Mouse (Mus musculus) C2C12 (cell line): ENCODE measurements around the gene Ptgds.

Experiments
- CTCF ChIP-seq: IDR thresholded peaks from one replicate; pipeline ENCODE4 v1.5.1; 2011; ENCODE audit not compliant: control insufficient read depth, insufficient read depth, insufficient read length
- MYOD1 ChIP-seq: IDR thresholded peaks from one replicate; pipeline ENCODE4 v1.6.1; 2011; ENCODE audit warnings: low read depth; ENCODE audit not compliant: control insufficient read depth, insufficient read length
- MYOG ChIP-seq: IDR thresholded peaks from one replicate; pipeline ENCODE4 v1.6.1; 2011; ENCODE audit not compliant: control insufficient read depth, insufficient read length; ENCODE audit errors: extremely low read depth
- USF1 ChIP-seq: IDR thresholded peaks from one replicate; pipeline ENCODE4 v1.6.1; 2011; ENCODE audit warnings: low read depth, mild to moderate bottlenecking, control low read depth, moderate library complexity

DNA sequence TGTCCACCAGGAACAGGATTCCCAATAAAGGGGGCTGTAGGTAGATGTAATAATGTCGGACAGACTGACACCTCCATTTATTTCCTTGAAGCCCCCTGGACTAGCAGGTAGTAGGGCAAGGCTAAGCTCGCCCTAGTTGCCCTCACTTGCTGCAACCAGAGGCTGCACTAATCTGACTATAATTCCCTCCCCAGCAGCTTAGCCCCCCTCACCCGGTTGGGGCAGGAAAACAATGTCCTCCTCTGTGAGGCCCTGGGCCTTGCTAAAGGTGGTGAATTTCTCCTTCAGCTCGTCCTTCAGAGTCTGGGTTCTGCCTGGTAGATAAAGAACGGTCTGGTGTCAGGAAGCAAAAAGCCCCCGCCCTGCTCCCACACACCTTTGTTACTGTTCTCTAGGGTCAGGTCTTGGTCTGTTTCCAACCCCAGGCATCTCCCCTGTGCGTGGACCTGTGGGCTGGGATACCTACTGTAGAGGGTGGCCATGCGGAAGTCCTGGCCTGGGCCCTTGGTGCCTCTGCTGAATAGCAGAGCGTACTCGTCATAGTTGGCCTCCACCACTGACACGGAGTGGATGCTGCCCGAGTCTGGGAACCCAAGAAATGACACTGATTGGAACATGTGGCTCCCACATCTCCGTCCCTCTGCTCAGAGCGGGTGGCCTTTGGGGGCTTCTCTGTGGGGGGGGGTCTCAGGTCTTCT lies 2.1 kb downstream of the Ptgds start:
- TF ChIP-seq CTCF, result no peak
- TF ChIP-seq USF1, result no peak
- no peak for TF ChIP-seq MYOG
- TF ChIP-seq MYOD1, result no peak
